Mouse (Mus musculus) lung, postnatal 0 days (tissue): ENCODE data around the gene Fam98c.

Experiments
- CTCF ChIP-seq: IDR thresholded peaks from 2 replicates; pipeline ENCODE4 v1.5.1; 2016; ENCODE audit warnings: antibody characterized with exemption, mild to moderate bottlenecking
- EP300 ChIP-seq: IDR thresholded peaks from 2 replicates; pipeline ENCODE4 v1.6.1; 2016; ENCODE audit warnings: antibody characterized with exemption, mild to moderate bottlenecking, control low read depth

DNA sequence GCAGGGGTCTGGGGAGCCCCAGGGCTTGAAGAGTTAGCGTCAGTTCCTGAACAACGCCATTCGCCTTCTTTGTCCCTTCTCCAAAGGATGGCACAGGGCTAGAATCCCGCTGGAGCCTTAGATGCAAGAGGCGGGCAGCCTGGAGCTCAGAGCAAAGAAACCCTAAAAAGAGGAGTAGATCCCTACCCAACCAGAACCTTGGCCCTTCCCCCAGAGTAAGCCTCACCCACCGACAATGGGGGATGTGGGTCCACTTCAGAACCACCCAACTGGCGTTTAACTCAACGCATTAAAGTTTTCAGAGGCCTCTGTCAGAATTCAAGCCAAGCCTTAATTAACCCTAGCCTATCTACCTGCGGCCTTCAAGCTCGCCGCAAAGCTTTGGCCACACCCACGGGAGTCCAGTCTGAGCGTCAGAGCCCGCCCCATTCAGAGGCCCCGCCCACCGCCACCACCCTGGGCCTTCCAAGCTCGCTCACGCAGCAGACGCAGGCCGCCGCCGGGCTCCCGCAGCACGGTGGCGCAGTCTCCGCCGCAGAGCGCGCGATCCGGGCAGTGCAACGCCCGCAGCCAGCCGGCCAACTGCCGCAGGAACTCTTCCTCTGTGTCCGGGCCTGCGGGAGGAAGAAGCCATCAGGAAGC, 717 bp downstream of the Fam98c start:
- TF ChIP-seq CTCF: peak; percentile 40
- TF ChIP-seq EP300: no peak
